Mouse (Mus musculus) cerebellum, adult 9-10 months (tissue): ENCODE results near the gene Gm13275.
"Not testable (repeated sequence)": the region's sequence is repeated elsewhere in the genome, so short reads cannot be mapped to it uniquely, and the experiment has no call there.

Experiments
- DNase-seq: peaks from one replicate; pipeline ENCODE4 v3.0.0; 2022

Gene Gm13275

GRCm38 (mm10) chr4:88793936-88794675 lies at the start of gene Gm13275:
Gm13275 (plus strand) TSS chr4:88794487.
- DNase-seq: peak; percentile 88

- DNase-seq: no peak
Observed at GRCm38 (mm10) chr4:88749926-88750325, 44.4 kb upstream of the Gm13275 start.

DNA sequence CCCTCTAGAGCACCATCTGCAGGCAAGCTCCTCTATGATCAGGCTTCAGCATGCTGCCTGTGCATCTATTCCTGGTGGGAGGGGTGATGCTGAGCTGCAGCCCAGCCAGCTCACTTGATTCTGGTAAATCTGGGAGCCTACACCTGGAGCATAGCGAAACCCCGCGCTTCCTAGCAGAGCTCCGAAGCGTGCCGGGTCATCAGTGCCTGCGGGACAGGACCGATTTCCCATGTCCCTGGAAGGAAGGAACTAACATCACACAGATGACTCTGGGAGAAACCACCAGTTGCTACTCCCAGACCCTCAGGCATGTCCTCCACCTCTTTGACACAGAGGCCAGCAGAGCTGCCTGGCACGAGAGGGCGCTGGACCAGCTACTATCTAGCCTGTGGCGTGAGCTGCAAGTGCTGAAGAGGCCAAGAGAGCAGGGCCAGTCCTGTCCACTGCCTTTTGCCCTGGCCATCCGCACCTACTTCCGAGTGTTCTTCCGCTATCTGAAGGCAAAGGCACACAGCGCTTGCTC lies 39.4 kb upstream of the Gm13275 start, which contains the start of gene Gm13271:
Gene Gm13271 (plus strand): TSS at position 51 of the 523 bp plus-strand sequence.
- peak; percentile 94 for DNase-seq

GRCm38 (mm10) chr4:88756581-88757513 lies 37.4 kb upstream of the Gm13275 start:
- peak; percentile 47 for DNase-seq

- peak; percentile 98 for DNase-seq
Observed at GRCm38 (mm10) chr4:88757628-88758031, 36.7 kb upstream of the Gm13275 start.

DNA sequence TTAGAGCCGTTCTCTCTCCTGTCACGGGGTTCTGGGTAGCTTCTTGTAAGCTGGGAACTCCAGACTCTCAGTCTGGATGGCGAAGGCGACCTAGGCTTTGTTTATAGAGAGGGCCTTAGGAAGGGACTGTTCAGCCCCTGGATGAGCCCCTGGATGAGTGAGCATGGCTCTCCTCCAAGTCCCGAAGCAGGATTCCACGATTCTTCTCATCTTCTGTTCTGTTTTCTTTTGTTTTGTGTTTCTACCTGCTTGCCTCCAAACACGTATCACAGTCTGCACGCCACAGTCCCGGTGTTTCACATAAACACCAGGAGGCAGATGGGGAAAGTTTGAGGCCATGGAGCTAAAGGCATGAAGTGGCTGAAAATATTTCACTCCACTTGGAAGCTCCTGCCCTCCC lies 35.5 kb upstream of the Gm13275 start:
- peak; percentile 76 for DNase-seq

GRCm38 (mm10) chr4:88759610-88760268 lies 34.5 kb upstream of the Gm13275 start, which contains the start of gene Gm13283:
Gm13283 (plus strand) TSS chr4:88760119.
- peak; percentile 88 for DNase-seq

DNA sequence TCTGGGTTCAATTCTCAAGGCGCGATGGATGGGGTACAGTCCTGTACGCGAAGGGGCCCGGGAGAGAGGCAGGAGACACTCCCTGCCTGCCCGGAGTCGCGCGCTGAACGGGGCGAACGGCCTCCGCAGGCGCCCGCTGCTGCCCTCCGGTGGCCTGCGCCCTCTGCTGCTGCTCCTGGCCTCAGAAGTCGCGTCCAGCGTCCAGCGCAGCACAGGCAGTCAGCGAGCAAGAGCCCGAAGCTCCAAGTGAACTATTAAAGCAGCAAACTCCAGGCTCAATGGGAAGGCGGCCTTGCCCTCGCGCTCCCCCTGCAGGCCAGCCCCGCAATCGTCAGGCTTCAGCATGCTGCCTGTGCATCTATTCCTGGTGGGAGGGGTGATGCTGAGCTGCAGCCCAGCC lies 33.9 kb upstream of the Gm13275 start:
- peak; percentile 76 for DNase-seq

DNA sequence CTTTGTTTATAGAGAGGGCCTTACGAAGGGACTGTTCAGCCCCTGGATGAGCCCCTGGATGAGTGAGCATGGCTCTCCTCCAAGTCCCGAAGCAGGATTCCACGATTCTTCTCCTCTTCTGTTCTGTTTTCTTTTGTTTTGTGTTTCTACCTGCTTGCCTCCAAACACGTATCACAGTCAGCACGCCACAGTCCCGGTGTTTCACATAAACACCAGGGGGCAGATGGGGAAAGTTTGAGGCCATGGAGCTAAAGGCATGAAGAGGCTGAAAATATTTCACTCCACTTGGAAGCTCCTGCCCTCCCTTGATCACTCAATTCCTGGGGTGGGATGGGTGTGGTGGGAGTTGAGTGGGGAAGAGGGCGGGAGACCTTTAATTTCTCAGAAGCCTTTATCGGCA lies 32.5 kb upstream of the Gm13275 start:
- DNase-seq: peak; percentile 94

- peak; percentile 62 for DNase-seq
Observed at GRCm38 (mm10) chr4:88762341-88762740, 31.9 kb upstream of the Gm13275 start.

DNA sequence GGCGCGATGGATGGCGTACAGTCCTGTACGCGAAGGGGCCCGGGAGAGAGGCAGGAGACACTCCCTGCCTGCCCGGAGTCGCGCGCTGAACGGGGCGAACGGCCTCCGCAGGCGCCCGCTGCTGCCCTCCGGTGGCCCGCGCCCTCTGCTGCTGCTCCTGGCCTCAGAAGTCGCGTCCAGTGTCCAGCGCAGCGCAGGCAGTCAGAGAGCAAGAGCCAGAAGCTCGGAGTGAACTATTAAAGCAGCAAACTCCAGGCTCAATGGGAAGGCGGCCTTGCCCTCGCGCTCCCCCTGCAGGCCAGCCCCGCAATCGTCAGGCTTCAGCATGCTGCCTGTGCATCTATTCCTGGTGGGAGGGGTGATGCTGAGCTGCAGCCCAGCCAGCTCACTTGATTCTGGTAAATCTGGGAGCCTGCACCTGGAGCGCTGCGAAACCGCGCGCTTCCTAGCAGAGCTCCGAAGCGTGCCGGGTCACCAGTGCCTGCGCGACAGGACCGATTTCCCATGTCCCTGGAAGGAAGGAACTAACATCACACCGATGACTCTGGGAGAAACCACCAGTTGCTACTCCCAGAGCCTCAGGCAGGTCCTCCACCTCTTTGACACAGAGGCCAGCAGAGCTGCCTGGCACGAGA lies 30.8 kb upstream of the Gm13275 start:
- DNase-seq: peak; percentile 62

DNA sequence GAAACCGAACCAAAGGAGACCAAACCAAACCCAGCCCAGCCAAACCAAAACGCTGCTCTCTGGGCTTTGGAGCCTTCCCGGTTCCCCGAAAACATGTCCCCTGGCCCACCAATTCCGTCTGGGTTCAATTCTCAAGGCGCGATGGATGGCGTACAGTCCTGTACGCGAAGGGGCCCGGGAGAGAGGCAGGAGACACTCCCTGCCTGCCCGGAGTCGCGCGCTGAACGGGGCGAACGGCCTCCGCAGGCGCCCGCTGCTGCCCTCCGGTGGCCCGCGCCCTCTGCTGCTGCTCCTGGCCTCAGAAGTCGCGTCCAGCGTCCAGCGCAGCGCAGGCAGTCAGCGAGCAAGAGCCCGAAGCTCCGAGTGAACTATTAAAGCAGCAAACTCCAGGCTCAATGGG lies 20.8 kb upstream of the Gm13275 start, which contains the start of gene Gm13290:
Gene Gm13290 (plus strand): TSS at position 301 of the 400 bp plus-strand sequence.
- not testable (repeated sequence) for DNase-seq

GRCm38 (mm10) chr4:88776622-88777021 lies 17.7 kb upstream of the Gm13275 start, which contains the start of gene Gm13289:
Gm13289 (plus strand) TSS chr4:88776922.
- not testable (repeated sequence) for DNase-seq

GRCm38 (mm10) chr4:88779550-88779949 lies 14.7 kb upstream of the Gm13275 start, which contains the start of gene Gm13272:
Gm13272 (plus strand) TSS chr4:88779850.
- not testable (repeated sequence) for DNase-seq

GRCm38 (mm10) chr4:88780320-88780719 lies 14.0 kb upstream of the Gm13275 start:
- DNase-seq: peak; percentile 54

GRCm38 (mm10) chr4:88781831-88782230 lies 12.5 kb upstream of the Gm13275 start, which contains the start of gene Ifnz:
Ifnz (plus strand) TSS chr4:88782131.
- not testable (repeated sequence) for DNase-seq

GRCm38 (mm10) chr4:88782335-88782734 lies 12.0 kb upstream of the Gm13275 start:
- DNase-seq: not testable (repeated sequence)

DNA sequence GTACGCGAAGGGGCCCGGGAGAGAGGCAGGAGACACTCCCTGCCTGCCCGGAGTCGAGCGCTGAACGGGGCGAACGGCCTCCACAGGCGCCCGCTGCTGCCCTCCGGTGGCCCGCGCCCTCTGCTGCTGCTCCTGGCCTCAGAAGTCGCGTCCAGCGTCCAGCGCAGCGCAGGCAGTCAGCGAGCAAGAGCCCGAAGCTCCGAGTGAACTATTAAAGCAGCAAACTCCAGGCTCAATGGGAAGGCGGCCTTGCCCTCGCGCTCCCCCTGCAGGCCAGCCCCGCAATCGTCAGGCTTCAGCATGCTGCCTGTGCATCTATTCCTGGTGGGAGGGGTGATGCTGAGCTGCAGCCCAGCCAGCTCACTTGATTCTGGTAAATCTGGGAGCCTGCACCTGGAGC lies 8.9 kb upstream of the Gm13275 start, which contains the start of gene Gm13276:
Gene Gm13276 (plus strand): TSS at position 301 of the 400 bp plus-strand sequence.
- DNase-seq: not testable (repeated sequence)

- DNase-seq: peak; percentile 80
Observed at GRCm38 (mm10) chr4:88788402-88788801, 5.9 kb upstream of the Gm13275 start, which contains the start of gene Gm13277. Gm13277 (plus strand) TSS chr4:88788632.

DNA sequence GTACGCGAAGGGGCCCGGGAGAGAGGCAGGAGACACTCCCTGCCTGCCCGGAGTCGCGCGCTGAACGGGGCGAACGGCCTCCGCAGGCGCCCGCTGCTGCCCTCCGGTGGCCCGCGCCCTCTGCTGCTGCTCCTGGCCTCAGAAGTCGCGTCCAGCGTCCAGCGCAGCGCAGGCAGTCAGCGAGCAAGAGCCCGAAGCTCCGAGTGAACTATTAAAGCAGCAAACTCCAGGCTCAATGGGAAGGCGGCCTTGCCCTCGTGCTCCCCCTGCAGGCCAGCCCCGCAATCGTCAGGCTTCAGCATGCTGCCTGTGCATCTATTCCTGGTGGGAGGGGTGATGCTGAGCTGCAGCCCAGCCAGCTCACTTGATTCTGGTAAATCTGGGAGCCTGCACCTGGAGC lies 3.0 kb upstream of the Gm13275 start, which contains the start of gene Gm13278:
Gene Gm13278 (plus strand): TSS at position 301 of the 400 bp plus-strand sequence.
- DNase-seq: not testable (repeated sequence)

DNA sequence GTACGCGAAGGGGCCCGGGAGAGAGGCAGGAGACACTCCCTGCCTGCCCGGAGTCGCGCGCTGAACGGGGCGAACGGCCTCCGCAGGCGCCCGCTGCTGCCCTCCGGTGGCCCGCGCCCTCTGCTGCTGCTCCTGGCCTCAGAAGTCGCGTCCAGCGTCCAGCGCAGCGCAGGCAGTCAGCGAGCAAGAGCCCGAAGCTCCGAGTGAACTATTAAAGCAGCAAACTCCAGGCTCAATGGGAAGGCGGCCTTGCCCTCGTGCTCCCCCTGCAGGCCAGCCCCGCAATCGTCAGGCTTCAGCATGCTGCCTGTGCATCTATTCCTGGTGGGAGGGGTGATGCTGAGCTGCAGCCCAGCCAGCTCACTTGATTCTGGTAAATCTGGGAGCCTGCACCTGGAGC lies 2.8 kb downstream of the Gm13275 start, which contains the start of gene Gm13279:
Gene Gm13279 (plus strand): TSS at position 301 of the 400 bp plus-strand sequence.
- not testable (repeated sequence) for DNase-seq
